Mouse (Mus musculus): ENCODE data around the gene Ntrk3. TPM values are rescaled to one million over a fixed set of nuclear protein-coding genes. Genes with fewer than 3 reads are reported as not detected.

Gene Ntrk3
- polyA plus RNA-seq (2015; fragmentation: Nextera tagmentation; extraction: Ambion mirVana), result 22.4 and 25.3 TPM in 2 replicates

DNA sequence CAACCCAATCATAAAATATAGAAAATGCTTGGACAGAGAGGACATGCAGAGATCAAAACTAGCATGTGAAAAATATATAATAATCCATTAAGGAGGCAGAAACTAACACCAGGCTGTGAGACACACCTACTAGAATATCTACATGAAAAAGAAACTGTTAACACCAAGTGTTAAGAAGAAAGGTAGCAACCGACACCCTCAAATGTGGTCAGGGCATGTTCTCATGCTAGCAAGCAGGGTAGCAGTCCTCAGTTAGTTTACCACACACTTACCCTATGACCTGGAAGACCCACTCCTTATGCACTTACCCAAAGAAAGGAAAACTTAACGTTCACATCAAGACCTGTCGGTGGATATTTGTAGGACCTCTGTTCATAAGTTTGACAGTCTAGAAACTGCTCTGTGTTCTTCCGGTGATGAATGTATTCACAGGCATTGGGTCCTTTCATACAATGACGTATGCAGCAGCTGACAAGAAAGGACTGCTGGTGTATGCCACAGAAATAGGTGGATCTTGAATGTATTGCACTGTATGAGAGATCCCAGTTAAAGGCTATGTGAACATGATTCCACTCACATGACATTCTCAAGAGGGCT is at the start of gene Ntrk3:
Ntrk3 (minus strand) TSS at position 399 of the 597 bp plus-strand sequence.
- H3K27ac ChIP-seq, result no peak within 1 kb of the TSS

GRCm38 (mm10) chr7:78785906-78786305 is 48.1 kb upstream of the Ntrk3 start:
- WGBS, result 80% methylated on average over 5 of the region's 5 CpGs
- no peak overlapping the region for H3K27ac ChIP-seq
- peaks cover 27% of the 10 kb centered on the region for H3K4me1 ChIP-seq
- no peak overlapping the region for H3K4me3 ChIP-seq
- H3K9me3 ChIP-seq, result no peaks in the 10 kb centered on the region
- H3K27me3 ChIP-seq (replicated peaks), result no peaks in the 10 kb centered on the region
- ATAC-seq (replicated peaks), result no peak
- no peak overlapping the region for H3K4me2 ChIP-seq
- H3K9ac ChIP-seq, result no peak overlapping the region
- H3K36me3 ChIP-seq (replicated peaks), result peaks cover 8% of the 10 kb centered on the region; the same call in 1 of the 2 replicates

More for the DNA sequence above, at the start of gene Ntrk3:
- no peak within 1 kb of the TSS for H3K4me3 ChIP-seq
- H3K36me3 ChIP-seq (replicated peaks), result no peaks in the 10 kb centered on the region
- no peak for ATAC-seq (replicated peaks)
- no peak within 1 kb of the TSS for H3K9ac ChIP-seq
- 88% methylated on average over 5 of the region's 5 CpGs for WGBS
- no peaks in the 10 kb centered on the region for H3K27me3 ChIP-seq (replicated peaks)
- no peaks in the 10 kb centered on the region for H3K9me3 ChIP-seq
- H3K4me1 ChIP-seq, result no peaks in the 10 kb centered on the region
- no peak within 1 kb of the TSS for H3K4me2 ChIP-seq

DNA sequence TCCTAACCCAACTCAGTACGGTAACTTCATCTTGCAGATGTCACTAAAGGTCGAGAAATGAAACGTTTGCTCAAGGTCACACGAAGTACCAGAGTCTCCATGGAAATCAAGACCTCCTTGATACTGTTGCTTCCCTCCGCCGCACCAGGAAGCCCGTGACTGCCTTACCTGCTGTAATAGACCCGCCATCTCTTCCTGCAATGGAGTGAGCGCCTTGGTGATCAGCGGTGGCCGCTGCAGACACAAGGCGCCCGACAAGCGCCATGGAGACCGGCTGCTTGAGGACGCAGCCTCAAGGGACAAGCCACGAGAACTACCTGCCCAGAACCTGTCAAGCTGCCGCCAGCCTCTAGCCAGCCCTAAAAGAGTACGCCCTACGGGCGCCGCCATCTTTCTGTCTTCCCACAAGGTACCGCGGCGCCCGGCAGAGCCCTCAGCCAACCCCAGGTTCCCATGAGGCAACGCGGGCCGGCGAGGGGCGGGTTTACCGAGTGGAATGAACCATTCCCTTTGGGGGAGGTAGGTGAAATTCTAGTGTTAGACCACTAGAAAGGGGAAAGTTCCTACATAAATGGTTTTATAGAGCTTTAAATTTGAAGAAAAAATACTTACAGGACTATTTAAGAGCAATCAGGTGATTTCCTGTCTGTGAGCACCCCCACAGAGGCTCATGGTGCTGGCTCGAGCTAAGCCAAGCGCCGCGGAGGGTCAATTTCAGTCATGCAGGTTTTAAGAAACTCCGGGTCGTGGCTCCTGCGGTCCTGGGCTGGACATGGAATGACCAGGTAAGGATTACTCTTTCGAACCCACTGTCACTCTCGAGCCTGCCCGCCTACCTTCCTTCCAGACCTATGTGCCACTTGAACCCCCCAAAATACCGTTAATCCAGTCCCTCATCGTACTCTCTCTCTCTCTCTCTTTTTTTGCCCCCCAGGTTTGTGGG is 45.1 kb upstream of the Ntrk3 start, which contains the start of the genes Mrps11 and Mrpl46:
Mrps11 (plus strand) TSS at position 481 of the 943 bp plus-strand sequence.
Mrpl46 (minus strand) TSS at position 893 of the 943 bp plus-strand sequence.
- under 1% methylated on average over 44 of the region's 44 CpGs for WGBS
- Histone ChIP-seq H3K9me3 (no peaks in the 10 kb centered on the region), H3K4me2 (peak within 1 kb of the TSS; percentile 83), H3K4me3 (peak within 1 kb of the TSS; percentile 96), H3K4me1 (peaks cover 27% of the 10 kb centered on the region), H3K36me3 (replicated peaks) (peaks cover 15% of the 10 kb centered on the region), H3K9ac (peak within 1 kb of the TSS; percentile 89), H3K27ac (peak within 1 kb of the TSS; percentile 78), H3K27me3 (replicated peaks) (no peaks in the 10 kb centered on the region)
- peak; percentile 98 for ATAC-seq (replicated peaks)

GRCm38 (mm10) chr7:78778741-78779140 is 40.9 kb upstream of the Ntrk3 start:
- Histone ChIP-seq H3K4me1 (peaks cover 13% of the 10 kb centered on the region), H3K27me3 (replicated peaks) (no peaks in the 10 kb centered on the region), H3K9me3 (no peaks in the 10 kb centered on the region), H3K36me3 (replicated peaks) (peaks cover 45% of the 10 kb centered on the region), H3K4me3 (no peak overlapping the region), H3K9ac (no peak overlapping the region), H3K27ac (no peak overlapping the region), H3K4me2 (no peak overlapping the region)
- no peak for ATAC-seq (replicated peaks)
- 97% methylated on average over 5 of the region's 5 CpGs for WGBS

DNA sequence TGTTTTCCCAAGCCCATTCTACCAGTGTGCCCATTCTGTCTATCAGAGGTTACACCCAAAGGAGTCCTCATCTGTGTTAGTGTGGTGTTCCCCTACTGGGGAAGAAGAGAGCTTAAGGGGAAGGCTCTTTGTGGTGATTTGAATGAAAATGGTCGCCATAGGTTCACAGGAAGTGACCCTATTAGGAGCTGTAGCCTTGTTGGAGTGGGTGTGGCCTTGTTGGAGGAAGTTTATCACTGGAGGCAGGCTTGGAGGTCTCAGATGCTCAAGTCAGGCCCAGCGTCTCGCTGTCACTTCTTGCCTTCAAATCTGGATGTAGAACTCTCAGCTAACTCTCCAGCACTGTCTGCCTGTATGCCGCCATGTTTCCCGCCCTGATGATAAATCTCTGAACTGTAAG is 33.1 kb upstream of the Ntrk3 start:
- Histone ChIP-seq H3K36me3 (replicated peaks) (peaks cover 28% of the 10 kb centered on the region), H3K9ac (no peak overlapping the region), H3K9me3 (no peaks in the 10 kb centered on the region), H3K27ac (no peak overlapping the region), H3K4me1 (peaks cover 11% of the 10 kb centered on the region; the same call in 1 of the 2 replicates), H3K27me3 (replicated peaks) (no peaks in the 10 kb centered on the region), H3K4me3 (no peak overlapping the region), H3K4me2 (no peak overlapping the region)
- WGBS, result 90% methylated on average over 5 of the region's 5 CpGs
- ATAC-seq (replicated peaks), result no peak

GRCm38 (mm10) chr7:78769075-78769652 is 31.4 kb upstream of the Ntrk3 start:
- no peaks in the 10 kb centered on the region for H3K9me3 ChIP-seq
- WGBS, result 73% methylated on average over 7 of the region's 7 CpGs
- no peak for ATAC-seq (replicated peaks)

GRCm38 (mm10) chr7:78767929-78768531 is 30.2 kb upstream of the Ntrk3 start:
- 55% methylated on average over 12 of the region's 12 CpGs for WGBS
- ATAC-seq (replicated peaks), result peak; percentile 58

More at GRCm38 (mm10) chr7:78769075-78769652, 31.4 kb upstream of the Ntrk3 start:
- peaks cover 11% of the 10 kb centered on the region for H3K36me3 ChIP-seq (replicated peaks)
- no peaks in the 10 kb centered on the region for H3K27me3 ChIP-seq (replicated peaks)
- H3K27ac ChIP-seq, result no peak overlapping the region
- no peak overlapping the region for H3K9ac ChIP-seq
- H3K4me2 ChIP-seq, result no peak overlapping the region
- no peak overlapping the region for H3K4me3 ChIP-seq
- peaks cover 12% of the 10 kb centered on the region; the same call in 1 of the 2 replicates for H3K4me1 ChIP-seq

DNA sequence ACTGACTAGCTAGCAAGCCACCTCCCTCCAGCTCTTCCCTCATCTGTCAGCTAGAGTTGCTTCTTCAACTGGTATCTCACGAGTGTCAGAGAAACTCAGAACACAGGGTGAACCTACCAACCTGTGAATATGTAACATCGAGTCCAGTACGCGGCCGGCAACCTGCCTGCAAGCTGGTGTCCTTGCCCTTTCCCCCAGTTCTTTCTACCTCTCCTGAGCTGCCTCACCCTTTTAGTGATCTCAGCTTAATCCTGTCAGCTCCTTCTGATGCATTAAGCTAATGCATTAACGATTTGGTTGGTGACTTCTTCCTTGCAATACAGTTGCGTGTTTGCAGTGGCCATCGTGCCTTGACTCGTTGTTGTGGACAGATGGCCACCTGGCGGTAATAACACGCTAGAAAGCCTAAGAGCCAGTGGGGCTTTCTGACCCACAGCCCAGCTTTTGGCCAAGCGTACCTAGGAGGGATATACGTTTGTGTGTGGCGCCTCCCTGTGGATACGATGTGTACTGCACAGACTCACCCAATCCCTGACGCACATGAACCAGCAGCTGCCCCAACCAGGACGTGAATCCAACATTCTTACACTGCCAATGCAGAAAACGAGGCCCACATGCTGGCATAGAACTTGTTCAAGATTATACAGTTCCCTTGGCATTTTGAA is 28.3 kb upstream of the Ntrk3 start:
- peak; percentile 81 for ATAC-seq (replicated peaks)
- no peak overlapping the region for H3K9ac ChIP-seq
- H3K4me3 ChIP-seq, result no peak overlapping the region

More at GRCm38 (mm10) chr7:78767929-78768531, 30.2 kb upstream of the Ntrk3 start:
- Histone ChIP-seq H3K9ac (no peak overlapping the region), H3K36me3 (replicated peaks) (0 out of 2 replicates have a peak, but pooled peaks cover 4% of the 10 kb centered on the region), H3K27ac (peak overlapping the region; percentile 66), H3K27me3 (replicated peaks) (no peaks in the 10 kb centered on the region), H3K4me1 (peaks cover 12% of the 10 kb centered on the region; the same call in 1 of the 2 replicates), H3K9me3 (no peaks in the 10 kb centered on the region), H3K4me2 (no peak overlapping the region), H3K4me3 (no peak overlapping the region)

GRCm38 (mm10) chr7:78765215-78765631 is 27.4 kb upstream of the Ntrk3 start:
- WGBS, result 52% methylated on average over 5 of the region's 5 CpGs
- Histone ChIP-seq H3K4me3 (no peak overlapping the region), H3K9me3 (no peaks in the 10 kb centered on the region), H3K27ac (no peak overlapping the region), H3K4me1 (peaks cover 12% of the 10 kb centered on the region; the same call in 1 of the 2 replicates), H3K9ac (no peak overlapping the region), H3K27me3 (replicated peaks) (no peaks in the 10 kb centered on the region), H3K36me3 (replicated peaks) (no peaks in the 10 kb centered on the region), H3K4me2 (no peak overlapping the region)
- ATAC-seq (replicated peaks), result no peak

More for the DNA sequence above, 28.3 kb upstream of the Ntrk3 start:
- 20% methylated on average over 18 of the region's 18 CpGs for WGBS
- H3K9me3 ChIP-seq, result no peaks in the 10 kb centered on the region
- no peaks in the 10 kb centered on the region for H3K27me3 ChIP-seq (replicated peaks)
- H3K27ac ChIP-seq, result no peak overlapping the region
- H3K4me1 ChIP-seq, result peaks cover 12% of the 10 kb centered on the region; the same call in 1 of the 2 replicates
- no peaks in the 10 kb centered on the region for H3K36me3 ChIP-seq (replicated peaks)
- peak overlapping the region; percentile 20; the same call in 1 of the 2 replicates for H3K4me2 ChIP-seq

DNA sequence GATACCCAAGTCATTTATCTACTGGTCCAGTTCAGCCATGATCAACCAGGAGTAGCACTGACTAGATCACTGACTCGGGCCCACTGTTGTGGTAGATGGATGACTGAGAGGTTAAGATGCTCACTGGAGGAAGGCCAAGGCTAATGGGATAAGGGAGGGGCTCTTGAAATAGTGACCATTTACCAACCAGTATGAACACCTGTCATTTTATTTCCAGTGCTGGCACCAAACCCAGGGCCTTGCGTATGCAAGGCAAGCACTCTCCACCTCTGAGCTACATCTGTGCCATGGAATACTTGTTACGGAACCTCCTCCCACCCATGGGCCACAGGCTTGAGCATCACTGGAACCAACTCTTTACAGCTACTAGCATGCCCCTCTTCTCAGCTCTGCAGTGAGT is 26.0 kb upstream of the Ntrk3 start:
- H3K4me1 ChIP-seq, result peaks cover 12% of the 10 kb centered on the region; the same call in 1 of the 2 replicates
- ATAC-seq (replicated peaks), result no peak
- H3K27ac ChIP-seq, result no peak overlapping the region
- H3K9me3 ChIP-seq, result no peaks in the 10 kb centered on the region
- no peaks in the 10 kb centered on the region for H3K27me3 ChIP-seq (replicated peaks)
- no peaks in the 10 kb centered on the region for H3K36me3 ChIP-seq (replicated peaks)
- WGBS, result 95% methylated on average over 3 of the region's 3 CpGs
- H3K9ac ChIP-seq, result no peak overlapping the region
- no peak overlapping the region for H3K4me3 ChIP-seq
- no peak overlapping the region for H3K4me2 ChIP-seq

GRCm38 (mm10) chr7:78754458-78755000 is 16.7 kb upstream of the Ntrk3 start:
- Histone ChIP-seq H3K4me3 (no peak overlapping the region), H3K9ac (no peak overlapping the region), H3K9me3 (no peaks in the 10 kb centered on the region), H3K27ac (no peak overlapping the region), H3K4me2 (no peak overlapping the region), H3K4me1 (no peaks in the 10 kb centered on the region), H3K36me3 (replicated peaks) (no peaks in the 10 kb centered on the region), H3K27me3 (replicated peaks) (no peaks in the 10 kb centered on the region)
- 50% methylated on average over 8 of the region's 8 CpGs for WGBS
- no peak for ATAC-seq (replicated peaks)

All from midbrain, embryonic 15.5 days (tissue).